Mouse (Mus musculus): ENCODE measurements around the gene Slc39a1. TPM values are rescaled to one million over a fixed set of nuclear protein-coding genes. Genes with fewer than 3 reads are reported as not detected.
"Not testable (repeated sequence)": the region's sequence is repeated elsewhere in the genome, so short reads cannot be mapped to it uniquely, and the experiment has no call there.

Gene Slc39a1
- total and polyA plus RNA-seq, 2 experiments from 2014 or later = 51.6 to 72.0 TPM

DNA sequence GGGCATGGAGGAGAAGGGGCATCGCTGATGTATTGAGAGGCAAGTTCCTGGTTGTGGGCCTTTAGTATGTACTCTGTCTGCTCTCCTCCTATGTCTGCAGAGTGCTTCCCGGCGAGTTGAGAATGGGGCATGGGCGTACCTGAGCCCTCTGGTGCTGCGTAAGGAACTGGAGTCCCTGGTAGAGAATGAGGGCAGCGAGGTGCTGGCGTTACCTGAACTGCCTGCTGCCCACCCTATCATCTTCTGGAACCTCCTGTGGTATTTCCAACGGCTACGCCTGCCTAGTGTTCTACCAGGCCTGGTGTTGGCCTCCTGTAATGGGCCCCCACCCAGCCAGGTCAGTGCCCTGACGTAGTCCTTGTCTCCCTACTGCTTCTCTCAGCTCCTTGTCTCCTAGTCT is 30.2 kb downstream of the Slc39a1 start:
- Histone ChIP-seq H3K4me2 (ENCODE audit: low read depth) (no peak overlapping the region), H3K4me1 (ENCODE audit: insufficient read depth) (no peaks in the 10 kb centered on the region), H3K4me3 (ENCODE audit: low read depth, low read length) (no peak overlapping the region), H3K36me3 (ENCODE audit: insufficient read depth) (peaks cover 55% of the 10 kb centered on the region), H3K9me3 (ENCODE audit: low read length) (no peaks in the 10 kb centered on the region), H3K9ac (no peak overlapping the region), H3K27me3 (ENCODE audit: insufficient read depth, low read length) (no peaks in the 10 kb centered on the region), H3K27ac (ENCODE audit: low read depth, low read length) (no peak overlapping the region)
- no peak for DNase-seq
- WGBS = 95% methylated on average over 10 of the region's 10 CpGs
- TF ChIP-seq CTCF (IDR thresholded peaks at IDR 0.05; ENCODE audit: low read depth) = no peak
- ATAC-seq = no peak

DNA sequence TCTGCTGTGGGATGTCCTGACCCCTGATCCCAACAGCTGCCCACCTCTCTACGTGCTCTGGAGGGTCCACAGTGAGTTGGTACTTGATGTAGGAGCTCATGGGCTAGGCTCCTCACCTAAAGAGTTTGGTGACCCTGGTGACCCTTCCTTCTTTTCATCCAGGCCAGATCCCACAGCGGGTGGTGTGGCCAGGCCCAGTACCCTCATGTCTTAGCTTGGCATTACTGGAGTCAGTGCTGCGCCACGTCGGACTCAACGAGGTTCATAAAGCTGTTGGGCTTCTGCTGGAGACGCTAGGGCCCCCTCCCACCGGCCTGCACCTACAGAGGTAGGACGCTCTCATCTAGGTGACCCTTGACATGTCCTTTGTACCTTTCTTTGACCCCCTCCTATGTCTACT is 31.2 kb downstream of the Slc39a1 start:
- Histone ChIP-seq H3K9ac (no peak overlapping the region), H3K9me3 (ENCODE audit: low read length) (no peaks in the 10 kb centered on the region), H3K4me3 (ENCODE audit: low read depth, low read length) (no peak overlapping the region), H3K4me2 (ENCODE audit: low read depth) (no peak overlapping the region), H3K4me1 (ENCODE audit: insufficient read depth) (no peaks in the 10 kb centered on the region), H3K27me3 (ENCODE audit: insufficient read depth, low read length) (no peaks in the 10 kb centered on the region), H3K27ac (ENCODE audit: low read depth, low read length) (no peak overlapping the region), H3K36me3 (ENCODE audit: insufficient read depth) (peaks cover 45% of the 10 kb centered on the region)
- ATAC-seq (no peak), DNase-seq (no peak)
- TF ChIP-seq CTCF (IDR thresholded peaks at IDR 0.05; ENCODE audit: low read depth) = no peak
- WGBS = 92% methylated on average over 9 of the region's 9 CpGs

DNA sequence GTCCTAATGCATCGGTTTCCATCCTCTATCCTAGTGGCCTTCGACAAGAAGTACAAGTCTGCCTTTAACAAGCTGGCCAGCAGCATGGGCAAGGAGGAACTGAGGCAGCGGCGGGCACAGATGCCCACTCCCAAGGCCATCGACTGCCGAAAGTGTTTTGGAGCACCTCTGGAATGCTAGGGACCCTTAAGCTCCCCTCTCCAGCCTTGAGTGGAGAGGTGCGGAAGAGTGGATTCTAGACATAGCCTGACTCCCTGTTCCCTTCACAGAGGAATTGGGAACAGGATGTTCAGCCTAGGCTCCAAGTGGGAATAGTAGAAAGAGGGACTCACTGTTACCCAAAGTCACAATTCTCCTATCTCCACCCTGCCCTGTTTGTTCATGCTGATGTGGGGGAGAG is 31.8 kb downstream of the Slc39a1 start:
- DNase-seq (no peak), ATAC-seq (no peak)
- Histone ChIP-seq H3K27me3 (ENCODE audit: insufficient read depth, low read length) (no peaks in the 10 kb centered on the region), H3K4me1 (ENCODE audit: insufficient read depth) (no peaks in the 10 kb centered on the region), H3K9ac (no peak overlapping the region), H3K4me3 (ENCODE audit: low read depth, low read length) (no peak overlapping the region), H3K27ac (ENCODE audit: low read depth, low read length) (no peak overlapping the region), H3K4me2 (ENCODE audit: low read depth) (no peak overlapping the region), H3K36me3 (ENCODE audit: insufficient read depth) (peaks cover 43% of the 10 kb centered on the region), H3K9me3 (ENCODE audit: low read length) (no peaks in the 10 kb centered on the region)
- no peak for TF ChIP-seq CTCF (IDR thresholded peaks at IDR 0.05; ENCODE audit: low read depth)
- WGBS = 97% methylated on average over 7 of the region's 7 CpGs

DNA sequence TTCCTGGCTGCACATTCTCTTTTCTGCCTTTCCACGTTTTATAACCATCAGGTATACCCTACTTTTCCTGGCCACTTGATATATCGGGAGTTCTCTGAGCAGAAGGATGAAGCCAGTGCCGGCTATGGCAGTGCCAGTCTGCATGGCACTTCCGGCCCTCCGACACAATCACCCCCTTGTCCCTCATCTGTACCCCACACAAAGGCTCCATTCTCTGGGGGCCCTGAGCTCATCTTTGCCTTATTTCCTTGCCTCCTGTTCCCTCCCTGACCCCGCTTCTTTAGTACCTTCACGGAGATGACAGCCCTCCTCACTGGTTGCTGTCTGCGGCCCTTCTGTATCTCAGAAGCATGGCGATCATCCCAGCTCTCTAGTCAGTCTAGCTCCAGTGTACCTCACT is 32.7 kb downstream of the Slc39a1 start:
- TF ChIP-seq CTCF (IDR thresholded peaks at IDR 0.05; ENCODE audit: low read depth) = no peak
- no peak overlapping the region for H3K4me3 ChIP-seq (ENCODE audit: low read depth, low read length)
- no peaks in the 10 kb centered on the region for H3K9me3 ChIP-seq (ENCODE audit: low read length)
- no peak overlapping the region for H3K4me2 ChIP-seq (ENCODE audit: low read depth)
- H3K27ac ChIP-seq (ENCODE audit: low read depth, low read length) = no peak overlapping the region
- DNase-seq (no peak), ATAC-seq (no peak)
- no peak overlapping the region for H3K9ac ChIP-seq
- H3K36me3 ChIP-seq (ENCODE audit: insufficient read depth) = peaks cover 40% of the 10 kb centered on the region
- no peaks in the 10 kb centered on the region for H3K4me1 ChIP-seq (ENCODE audit: insufficient read depth)
- no peaks in the 10 kb centered on the region for H3K27me3 ChIP-seq (ENCODE audit: insufficient read depth, low read length)
- 90% methylated on average over 9 of the region's 9 CpGs for WGBS

DNA sequence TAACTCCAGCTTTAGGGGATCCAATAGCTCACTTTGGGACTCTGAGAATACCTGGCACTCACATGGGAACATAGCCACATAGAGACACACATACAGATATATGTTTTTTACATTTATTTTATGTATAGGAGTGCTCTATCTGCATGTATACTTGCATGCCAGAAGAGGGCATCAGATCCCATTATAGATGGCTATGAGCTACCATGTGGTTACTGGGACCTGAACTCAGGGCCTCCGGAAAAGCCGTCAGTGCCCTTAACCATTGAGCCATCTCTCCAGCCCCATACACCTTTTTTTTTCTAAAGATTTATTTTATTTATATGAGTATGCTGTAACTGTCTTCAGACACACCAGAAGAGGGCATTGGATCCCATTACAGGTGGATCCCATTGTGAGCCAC is 36.2 kb downstream of the Slc39a1 start:
- H3K4me3 ChIP-seq (ENCODE audit: low read depth, low read length) = no peak overlapping the region
- ATAC-seq (no peak), DNase-seq (no peak)
- no peaks in the 10 kb centered on the region for H3K4me1 ChIP-seq (ENCODE audit: insufficient read depth)
- 96% methylated on average over 2 of the region's 2 CpGs for WGBS
- H3K9ac ChIP-seq = no peak overlapping the region
- no peak for TF ChIP-seq CTCF (IDR thresholded peaks at IDR 0.05; ENCODE audit: low read depth)
- no peaks in the 10 kb centered on the region for H3K9me3 ChIP-seq (ENCODE audit: low read length)
- H3K27me3 ChIP-seq (ENCODE audit: insufficient read depth, low read length) = no peaks in the 10 kb centered on the region
- H3K36me3 ChIP-seq (ENCODE audit: insufficient read depth) = peaks cover 16% of the 10 kb centered on the region
- H3K27ac ChIP-seq (ENCODE audit: low read depth, low read length) = no peak overlapping the region
- H3K4me2 ChIP-seq (ENCODE audit: low read depth) = no peak overlapping the region

DNA sequence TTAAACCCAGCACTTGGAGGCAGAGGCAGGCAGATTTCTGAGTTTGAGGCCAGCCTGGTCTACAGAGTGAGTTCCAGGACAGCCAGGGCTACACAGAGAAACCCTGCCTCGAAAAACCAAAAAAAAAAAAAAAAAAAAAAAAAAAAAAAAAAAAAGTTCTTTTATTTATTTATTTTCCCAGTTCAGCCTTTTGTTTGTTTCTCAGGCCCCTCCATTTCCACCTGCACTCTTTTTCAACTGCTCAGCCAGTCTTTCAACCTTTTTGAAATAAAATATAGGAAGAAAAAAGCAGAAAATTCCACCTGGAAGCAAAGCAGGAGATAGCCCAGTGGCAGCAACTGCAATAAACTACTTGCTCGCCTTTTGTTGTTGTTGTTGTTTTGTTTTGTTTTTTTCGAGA is 41.4 kb downstream of the Slc39a1 start:
- not testable (repeated sequence) for H3K9ac ChIP-seq
- 73% methylated on average over 2 of the region's 3 CpGs for WGBS

DNA sequence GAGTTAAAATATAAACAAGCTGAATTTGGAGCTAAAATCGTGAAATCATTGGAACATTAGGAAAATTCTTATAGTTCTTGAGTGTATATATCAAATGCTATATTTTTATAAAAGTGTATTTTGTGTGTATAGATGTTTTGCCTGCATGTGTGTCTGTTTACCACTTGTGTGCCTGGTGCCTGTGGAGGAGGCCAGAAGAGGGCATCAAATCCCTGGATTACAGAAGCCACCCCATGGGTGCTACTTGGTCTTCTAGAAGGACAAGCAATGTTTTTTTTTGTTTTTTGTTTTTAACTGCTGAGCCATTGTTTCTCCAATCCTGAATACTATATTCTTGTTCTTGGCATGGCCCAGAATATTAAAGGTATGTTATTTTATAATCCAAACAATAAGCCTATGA is 42.6 kb downstream of the Slc39a1 start:
- H3K4me2 ChIP-seq (ENCODE audit: low read depth) = no peak overlapping the region
- no peaks in the 10 kb centered on the region for H3K27me3 ChIP-seq (ENCODE audit: insufficient read depth, low read length)
- H3K9ac ChIP-seq = no peak overlapping the region
- ATAC-seq = no peak
- H3K9me3 ChIP-seq (ENCODE audit: low read length) = no peaks in the 10 kb centered on the region
- H3K4me3 ChIP-seq (ENCODE audit: low read depth, low read length) = no peak overlapping the region
- 89% methylated on average over 1 of the region's 1 CpGs for WGBS
- no peaks in the 10 kb centered on the region for H3K36me3 ChIP-seq (ENCODE audit: insufficient read depth)
- no peak overlapping the region for H3K27ac ChIP-seq (ENCODE audit: low read depth, low read length)
- TF ChIP-seq CTCF (IDR thresholded peaks at IDR 0.05; ENCODE audit: low read depth) = peak; percentile 15; the same call in 1 of the 2 replicates
- H3K4me1 ChIP-seq (ENCODE audit: insufficient read depth) = peaks cover 9% of the 10 kb centered on the region; the same call in 1 of the 2 replicates
- DNase-seq = no peak

More for the DNA sequence above, 41.4 kb downstream of the Slc39a1 start:
- ATAC-seq; H3K4me3 ChIP-seq (ENCODE audit: low read depth, low read length); H3K9me3 ChIP-seq (ENCODE audit: low read length); H3K4me2 ChIP-seq (ENCODE audit: low read depth); H3K27ac ChIP-seq (ENCODE audit: low read depth, low read length); H3K27me3 ChIP-seq (ENCODE audit: insufficient read depth, low read length); H3K36me3 ChIP-seq (ENCODE audit: insufficient read depth); DNase-seq; H3K4me1 ChIP-seq (ENCODE audit: insufficient read depth): not testable (repeated sequence)

DNA sequence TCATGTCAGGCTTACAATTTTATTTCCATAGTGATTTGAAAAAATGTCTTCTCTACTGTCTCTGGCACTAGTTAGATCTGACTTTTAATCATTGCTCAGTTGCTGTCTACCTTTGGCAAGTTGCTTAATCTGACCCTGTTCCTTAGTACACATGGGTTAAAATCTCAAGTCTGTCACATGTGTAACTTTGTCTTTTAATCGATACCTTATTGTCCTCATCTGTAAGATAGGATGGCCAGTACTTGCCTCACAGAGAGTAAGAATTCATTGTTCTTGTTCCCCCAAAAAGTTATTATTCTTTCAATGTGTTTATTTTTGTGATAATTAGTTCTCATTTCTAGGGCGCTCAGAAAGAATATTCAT is 44.0 kb downstream of the Slc39a1 start:
- WGBS = 36% methylated on average over 2 of the region's 2 CpGs

More for the DNA sequence above, 44.0 kb downstream of the Slc39a1 start:
- Histone ChIP-seq H3K36me3 (ENCODE audit: insufficient read depth) (no peaks in the 10 kb centered on the region), H3K27me3 (ENCODE audit: insufficient read depth, low read length) (no peaks in the 10 kb centered on the region), H3K27ac (ENCODE audit: low read depth, low read length) (peak overlapping the region; percentile 98), H3K9ac (peak overlapping the region; percentile 81), H3K9me3 (ENCODE audit: low read length) (no peaks in the 10 kb centered on the region), H3K4me3 (ENCODE audit: low read depth, low read length) (peak overlapping the region; percentile 97), H3K4me1 (ENCODE audit: insufficient read depth) (peaks cover 11% of the 10 kb centered on the region; the same call in 1 of the 2 replicates), H3K4me2 (ENCODE audit: low read depth) (peak overlapping the region; percentile 65)
- DNase-seq (no peak), ATAC-seq (no peak)
- TF ChIP-seq CTCF (IDR thresholded peaks at IDR 0.05; ENCODE audit: low read depth) = no peak

Measured in forebrain, postnatal 0 days (tissue).